Mouse (Mus musculus): ENCODE data around the gene Kdf1. TPM values are rescaled to one million over a fixed set of nuclear protein-coding genes. Genes with fewer than 3 reads are reported as not detected.

Kdf1 gene
- not detected for total RNA-seq (2021)
- long read RNA-seq, experiment 1 = 0 reads
- long read RNA-seq, experiment 2 = 0 reads

DNA sequence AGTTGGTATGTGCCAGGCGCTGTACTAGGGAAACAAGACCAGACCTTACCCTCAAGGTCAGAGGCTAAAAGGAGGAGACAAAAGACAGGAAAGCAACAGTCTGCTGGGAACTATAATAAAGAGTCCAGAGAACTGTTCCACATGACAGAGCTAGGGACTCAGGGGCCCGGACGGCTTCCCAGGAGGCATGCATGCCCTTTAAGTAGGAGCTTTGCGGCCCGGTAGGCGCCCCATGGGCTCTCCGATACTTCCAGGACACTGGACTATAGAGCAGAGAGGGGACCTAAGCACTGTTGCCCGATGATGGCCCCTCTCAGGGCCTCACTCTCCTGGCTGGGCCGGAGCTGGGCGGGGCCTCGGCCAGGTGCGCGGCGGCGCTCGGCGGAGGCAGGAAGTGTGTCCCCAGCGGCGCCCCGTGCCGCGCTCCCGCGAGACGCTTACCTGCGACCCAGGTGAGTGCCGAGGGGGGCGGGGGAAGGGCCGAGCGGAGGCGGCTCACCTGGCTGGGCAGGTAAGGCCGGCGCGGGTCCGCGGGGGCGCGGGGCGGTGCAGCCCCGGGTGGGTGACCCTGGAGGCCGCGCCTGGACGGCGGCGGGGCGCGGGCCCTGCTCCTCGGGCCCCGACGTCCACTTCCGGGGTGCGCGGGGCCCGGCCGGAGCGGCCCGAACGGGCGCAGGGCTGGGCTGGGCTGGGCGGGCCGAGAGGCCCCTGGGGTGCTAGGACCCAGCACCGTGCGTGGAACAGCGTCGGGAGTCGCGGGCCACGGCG lies at the start of gene Kdf1:
TSS of gene Kdf1 (plus strand) at position 363 of the 768 bp plus-strand sequence.
- no peak for DNase-seq

DNA sequence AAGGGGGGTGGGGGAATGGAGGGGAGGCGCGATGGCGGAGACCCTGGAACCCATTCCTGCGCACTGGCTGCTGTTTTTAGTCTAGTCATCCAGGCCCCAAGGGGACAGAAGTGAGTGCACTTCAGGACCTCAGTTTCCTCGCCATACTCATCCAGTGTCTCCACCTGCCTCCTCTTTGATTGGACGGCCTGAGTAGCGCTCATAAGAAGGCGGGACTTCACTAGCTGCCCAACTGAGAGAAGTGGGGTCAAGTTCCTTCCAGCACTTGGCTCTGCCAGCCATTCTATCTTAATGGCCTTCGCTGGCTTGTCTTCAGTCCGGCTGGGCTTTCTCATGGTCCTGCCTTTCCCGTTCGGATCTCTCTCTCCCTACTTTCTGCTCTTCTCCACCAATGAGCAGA lies 49.6 kb upstream of the Kdf1 start:
- DNase-seq = peak in 1 of 2 experiments; percentile 44

DNA sequence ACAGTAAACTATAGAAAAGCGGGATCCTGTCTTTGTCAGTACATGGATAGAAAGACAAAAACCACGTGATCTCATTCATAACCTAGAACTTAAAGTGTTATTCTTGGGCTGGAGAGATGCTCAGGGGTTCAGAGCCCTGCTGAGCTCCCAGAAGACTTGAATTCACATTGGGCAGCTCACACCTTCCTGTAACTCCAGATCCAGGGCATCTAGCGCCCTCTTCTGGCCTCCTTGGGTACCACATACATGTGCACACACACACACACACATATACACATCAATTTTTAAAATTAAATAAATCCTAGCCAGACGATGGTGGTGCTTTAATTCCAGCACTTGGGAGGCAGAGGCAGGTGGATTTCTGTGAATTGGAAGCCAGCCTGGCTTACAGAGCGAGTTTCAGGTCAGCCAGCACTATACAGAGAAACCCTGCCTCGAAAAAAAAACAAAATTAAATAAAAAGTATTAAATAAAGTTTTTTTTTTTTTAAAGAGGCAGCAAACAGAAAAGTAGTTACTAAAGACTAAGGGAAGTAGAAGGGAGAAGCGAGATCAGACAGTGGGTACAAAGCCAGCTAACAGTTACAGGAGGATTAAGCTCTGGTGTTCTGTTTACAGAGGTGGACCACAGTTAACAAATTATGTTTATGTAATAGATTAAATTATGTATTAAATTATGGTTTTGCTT lies 47.5 kb upstream of the Kdf1 start:
- DNase-seq = no peak

DNA sequence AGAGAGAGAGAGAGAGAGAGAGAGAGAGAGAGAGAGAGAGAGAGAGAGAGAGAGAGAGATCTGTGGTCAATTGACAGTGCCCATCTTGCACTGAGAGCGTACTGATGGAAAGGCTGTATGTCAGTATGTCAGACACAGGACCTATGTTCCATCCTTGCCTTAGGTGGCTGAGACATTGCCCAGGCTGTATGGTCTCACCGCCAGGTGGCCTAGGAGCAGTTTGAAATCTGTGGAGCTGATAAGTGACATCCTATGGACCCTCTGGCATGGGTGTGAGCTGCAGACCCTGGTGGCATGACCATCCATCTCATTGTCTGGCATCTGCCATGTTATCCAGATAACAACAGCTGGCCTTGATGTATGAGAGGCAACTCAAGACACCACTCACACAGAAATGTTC lies 44.9 kb upstream of the Kdf1 start:
- no peak for DNase-seq

DNA sequence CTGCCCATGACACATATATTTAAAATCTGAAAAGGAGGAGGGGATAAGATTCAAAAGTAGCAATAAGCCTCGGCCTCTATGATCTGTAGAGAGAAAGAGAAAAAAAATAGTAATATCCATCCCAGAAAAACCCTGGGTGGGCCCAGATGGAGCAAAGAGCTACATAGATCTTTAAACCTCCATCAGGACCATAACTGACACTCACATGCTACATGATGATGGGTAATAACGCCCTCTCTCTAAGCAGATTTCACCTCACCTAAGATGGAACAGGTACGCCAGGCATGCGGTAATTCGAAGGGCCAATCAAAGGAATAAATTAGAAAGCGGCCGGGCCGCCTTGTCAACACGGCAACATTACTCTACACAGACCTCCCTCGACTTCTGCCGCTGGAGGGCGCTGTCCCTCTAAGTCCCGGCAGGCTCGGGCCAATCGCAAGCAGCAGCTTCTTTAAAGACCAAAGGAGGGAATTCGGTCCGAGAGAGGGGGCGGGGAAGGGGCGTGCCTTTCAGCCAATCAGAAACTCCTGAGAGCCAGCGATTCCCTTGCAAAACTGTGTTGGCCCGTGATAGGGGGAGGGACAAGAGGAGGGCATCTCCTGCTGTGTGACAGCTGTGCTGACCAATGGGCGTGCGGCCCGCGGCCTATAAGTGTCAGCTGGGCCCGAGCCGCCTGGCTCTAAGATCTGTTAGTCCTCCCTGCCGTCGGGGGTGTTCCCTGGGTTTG lies 39.1 kb upstream of the Kdf1 start, which contains the start of gene Tent5b:
TSS of gene Tent5b (plus strand) at position 675 of the 727 bp plus-strand sequence.
- peak; percentile 99 for DNase-seq

DNA sequence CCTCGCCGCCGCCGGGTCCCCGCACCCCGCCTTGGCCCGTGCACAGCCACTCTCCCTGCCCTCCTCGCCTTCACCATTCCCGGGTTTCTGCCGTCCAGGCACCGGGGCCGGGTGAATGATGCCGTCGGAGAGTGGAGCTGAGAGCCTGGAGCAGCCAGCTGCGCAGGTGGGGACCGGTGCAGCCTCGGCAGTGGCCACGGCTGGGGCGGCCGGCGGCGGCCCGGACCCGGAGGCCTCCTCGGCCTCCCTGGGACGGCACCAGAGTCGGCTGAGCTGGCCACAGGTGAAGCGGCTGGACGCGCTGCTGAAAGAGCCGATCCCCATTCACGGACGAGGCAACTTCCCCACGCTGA lies 38.6 kb upstream of the Kdf1 start:
- DNase-seq = no peak

DNA sequence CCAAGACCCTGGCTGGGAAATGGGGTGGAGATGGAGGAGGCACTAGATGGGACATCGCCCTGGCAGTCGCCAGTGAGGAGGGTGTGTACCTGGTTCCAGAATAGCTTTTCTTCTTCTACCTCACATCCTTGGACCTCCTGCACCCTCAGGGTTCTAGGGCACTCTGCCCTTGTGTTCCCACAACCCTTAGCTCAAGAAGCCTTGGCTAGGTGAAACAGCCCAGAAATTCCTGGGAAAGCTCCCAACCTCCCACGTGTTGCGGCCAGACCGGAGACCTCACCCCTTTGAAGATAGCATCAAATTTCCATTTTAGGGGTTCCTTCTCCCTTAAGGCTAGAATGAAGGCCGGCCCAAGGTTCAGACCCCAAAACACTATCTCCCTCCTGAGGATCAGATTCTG lies 38.0 kb upstream of the Kdf1 start:
- DNase-seq = no peak

DNA sequence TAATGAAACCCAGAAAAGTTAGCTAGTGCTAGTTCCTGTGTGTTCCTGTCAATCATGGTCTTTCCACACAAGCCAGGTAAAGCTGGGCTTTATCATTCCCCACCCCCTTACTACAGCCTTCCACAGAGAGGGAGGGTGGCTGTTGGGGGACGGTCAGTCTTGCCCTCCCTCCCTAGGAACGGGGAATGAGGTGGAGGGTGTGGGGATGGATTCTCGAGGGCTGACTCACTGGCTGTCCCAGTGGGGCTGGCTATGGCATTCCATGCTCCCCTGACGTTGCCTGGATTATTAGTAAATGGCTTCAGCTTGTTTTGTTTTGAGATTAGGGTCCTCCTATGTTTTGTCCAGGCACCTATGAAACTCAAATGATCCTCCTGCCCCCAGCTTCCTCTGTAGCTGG lies 37.3 kb upstream of the Kdf1 start:
- DNase-seq = peak in 1 of 2 experiments; percentile 39

DNA sequence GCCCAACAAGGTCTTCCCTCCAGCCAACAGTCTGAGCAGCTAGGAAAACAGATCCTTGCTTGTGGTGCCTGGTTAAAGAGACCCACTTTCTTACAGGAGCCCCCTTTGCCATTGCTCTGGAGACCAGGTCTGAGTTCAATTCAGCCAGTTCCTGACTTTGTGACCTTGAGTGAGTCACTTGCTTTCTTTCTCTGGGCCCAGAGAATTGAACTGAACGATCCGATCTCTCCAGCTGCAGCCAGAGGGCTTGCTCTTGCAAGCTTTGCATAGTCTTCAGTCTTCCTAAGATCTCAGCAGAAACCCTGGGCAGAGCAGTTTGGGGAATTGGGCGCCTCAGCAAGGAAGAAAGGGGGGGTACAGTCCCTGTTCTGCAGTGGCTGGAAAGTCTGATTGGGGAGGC lies 36.3 kb upstream of the Kdf1 start:
- DNase-seq = no peak

DNA sequence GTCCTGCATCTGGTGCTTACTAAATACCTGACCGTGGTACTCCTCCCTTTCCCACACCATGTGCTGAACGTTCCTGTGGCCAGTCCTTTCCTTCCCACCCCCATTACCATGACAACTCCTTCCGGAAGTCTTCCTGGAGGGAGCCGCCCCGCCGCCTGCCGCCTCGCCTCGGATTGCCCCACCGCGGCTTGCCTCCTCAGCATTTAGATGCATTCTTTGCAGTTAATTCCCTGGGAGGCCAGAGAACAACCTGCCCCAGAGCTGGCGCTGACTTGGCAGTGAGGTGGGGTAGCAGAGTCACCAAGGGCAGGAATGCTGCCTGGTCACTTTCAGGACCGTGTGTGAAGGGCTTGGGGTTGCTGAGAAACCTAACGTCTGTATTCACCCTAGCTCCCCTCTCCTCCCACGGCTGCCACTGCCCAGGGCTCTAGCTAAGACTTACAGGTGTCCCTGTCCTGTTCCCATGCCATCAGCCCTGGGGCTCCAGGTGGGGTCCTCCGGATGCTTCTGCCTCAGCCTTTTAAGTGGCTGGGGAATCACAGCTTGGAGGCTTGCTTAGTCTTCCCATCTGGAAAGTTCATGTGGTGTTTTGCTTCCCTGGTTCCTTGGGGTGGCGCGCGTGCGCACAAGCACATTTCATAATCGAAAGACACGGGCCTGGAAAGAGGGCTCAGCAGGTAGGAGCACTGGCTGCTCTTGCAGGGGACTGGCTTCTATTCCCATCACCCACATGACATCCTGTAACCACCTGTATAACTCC lies 34.3 kb upstream of the Kdf1 start:
- DNase-seq = peak; percentile 54 to 73

DNA sequence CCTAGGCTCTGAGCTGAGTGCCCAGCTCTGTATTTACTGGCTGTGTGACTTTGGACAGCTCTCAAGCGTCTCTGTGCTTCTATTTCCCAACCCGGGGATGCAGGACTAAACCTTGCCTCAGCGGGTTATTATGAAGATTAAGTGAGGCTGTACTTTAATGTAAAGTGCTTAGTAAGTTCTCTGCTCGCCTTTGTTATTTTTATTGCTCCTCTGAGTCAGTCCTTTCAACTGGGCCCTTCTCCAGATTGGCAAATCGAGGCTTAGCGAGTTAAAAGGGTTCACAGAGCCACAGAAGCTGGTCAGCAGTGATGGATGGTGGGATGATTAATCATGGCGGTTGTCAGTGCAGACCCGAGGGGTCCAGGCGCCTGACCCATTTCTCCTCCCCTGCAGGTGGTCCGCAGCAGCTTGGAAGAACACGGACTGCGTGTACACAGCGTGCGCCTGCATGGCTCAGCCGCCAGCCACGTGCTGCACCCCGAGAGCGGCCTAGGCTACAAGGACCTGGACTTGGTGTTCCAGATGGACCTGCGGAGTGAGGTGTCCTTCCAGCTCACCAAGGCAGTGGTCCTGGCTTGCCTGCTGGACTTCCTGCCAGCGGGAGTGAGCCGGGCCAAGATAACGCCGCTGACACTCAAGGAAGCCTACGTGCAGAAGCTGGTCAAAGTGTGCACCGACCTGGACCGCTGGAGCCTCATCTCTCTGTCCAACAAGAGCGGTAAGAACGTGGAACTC lies 32.9 kb upstream of the Kdf1 start:
- DNase-seq = no peak

DNA sequence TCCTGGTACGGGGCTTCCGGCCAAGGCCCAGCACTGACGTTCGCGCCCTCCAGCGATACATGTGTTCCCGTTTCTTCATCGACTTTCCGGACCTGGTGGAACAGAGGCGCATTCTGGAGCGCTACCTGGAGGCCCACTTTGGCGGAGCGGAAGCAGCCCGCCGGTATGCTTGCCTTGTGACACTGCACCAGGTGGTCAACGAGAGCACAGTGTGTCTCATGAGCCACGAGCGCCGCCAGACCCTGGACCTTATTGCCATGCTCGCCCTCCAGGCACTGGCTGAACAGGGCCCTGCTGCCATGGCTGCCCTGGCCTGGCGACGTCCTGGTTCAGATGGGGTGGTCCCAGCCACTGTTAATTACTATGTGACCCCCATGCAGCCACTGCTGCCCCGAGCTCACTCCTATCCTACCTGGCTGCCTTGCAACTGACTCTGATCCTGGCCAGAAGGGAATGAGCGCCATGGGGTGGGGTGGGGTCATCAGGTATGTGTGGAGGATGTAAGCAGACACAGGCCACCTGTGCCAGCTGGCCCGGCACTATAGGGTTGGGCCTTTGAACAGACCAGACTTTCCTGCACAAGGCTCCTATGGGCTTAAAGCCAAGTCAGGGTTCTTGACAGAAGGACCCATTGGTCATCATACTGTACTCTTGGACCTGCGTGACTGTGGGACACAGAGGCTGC lies 31.9 kb upstream of the Kdf1 start:
- no peak for DNase-seq

DNA sequence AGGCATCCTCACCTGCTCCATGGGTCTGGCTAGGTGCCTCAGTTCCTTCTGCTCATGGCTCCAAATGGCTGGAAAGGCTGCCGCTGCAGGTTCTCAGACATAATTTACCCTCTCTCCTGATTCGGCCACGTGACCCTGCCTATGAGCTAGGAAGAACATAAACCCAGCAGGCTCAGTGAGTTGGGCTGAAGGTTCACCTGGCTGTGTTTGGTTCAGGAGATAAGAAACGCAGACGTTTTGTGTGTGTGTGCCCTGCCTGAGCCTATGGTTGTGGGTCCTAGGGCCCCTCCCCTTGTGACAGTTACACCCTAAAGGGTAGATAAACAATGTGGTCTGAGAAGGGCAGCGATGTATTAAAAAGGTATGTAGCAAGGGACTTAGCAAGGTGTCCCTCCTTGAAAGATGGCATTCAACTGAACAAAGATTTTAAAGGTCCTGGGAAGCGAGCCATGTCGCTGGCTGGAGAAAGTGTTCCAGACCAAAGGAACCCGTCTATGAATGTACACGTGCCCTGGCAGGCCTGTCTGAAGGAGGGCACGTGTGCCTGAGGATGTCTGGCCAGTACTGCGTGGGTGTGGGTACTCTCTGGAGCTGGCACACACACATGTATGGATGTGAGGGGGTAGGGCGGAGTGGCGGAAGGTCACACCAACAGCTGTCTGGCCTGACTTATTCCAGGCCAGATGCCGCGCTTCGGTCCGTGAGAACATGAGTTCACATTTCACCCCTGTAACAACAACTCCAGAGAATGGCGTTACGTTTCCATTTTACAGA lies 30.0 kb upstream of the Kdf1 start:
- no peak for DNase-seq

DNA sequence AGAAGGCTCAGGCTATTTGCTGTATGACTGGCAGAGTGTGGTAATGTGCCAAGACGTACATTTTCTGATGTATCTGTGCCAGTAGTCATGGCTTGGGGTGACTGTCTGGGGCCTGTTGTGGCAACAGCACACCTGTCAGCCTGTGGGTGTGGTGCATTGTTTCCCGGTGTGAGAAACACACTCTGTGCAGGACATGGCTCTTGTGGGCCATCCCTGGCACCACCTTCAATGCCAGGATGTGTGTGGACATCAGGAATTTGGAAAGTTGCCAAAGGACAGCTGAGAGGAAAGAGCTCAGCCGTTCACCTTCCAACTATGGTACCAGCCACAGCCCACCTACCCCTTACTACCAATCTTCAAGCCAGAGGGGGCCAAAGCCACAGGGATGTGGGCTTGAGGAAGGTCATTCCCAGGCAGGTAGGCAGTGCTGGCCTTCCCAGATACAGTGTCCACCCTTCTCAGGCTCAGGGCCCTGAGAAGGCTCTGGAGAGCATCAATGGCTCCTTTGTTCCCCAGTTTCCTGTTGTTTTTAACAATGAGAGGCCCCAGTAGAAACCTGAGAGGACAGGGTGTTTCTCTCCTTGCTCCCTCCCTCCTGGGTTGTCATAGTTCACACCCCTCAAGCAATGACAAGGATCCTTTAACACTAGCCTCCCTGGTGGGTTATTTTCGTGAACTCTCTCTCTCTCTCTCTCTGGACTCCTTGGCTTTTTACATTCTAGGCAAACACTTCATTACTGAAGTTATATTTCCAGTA lies 29.1 kb upstream of the Kdf1 start:
- no peak for DNase-seq

DNA sequence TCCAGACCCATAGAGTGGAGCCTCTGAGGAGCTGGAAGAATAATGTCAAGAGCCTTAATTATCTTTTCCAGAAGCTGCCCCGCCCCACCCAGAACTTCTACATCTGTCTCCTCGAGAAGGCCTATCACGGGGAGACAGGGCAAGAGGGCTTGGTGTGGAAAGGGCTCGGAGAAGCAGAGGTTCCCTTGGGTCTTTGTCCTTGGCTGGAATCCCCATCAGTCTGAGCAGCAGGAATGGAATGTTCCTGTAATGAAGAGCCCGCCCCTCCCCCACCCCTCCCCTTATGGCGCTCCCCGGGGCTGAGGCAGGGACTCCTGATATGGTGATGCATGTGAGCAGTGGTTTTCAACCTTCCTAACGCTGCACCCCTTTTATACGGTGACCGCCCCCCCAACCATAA lies 27.0 kb upstream of the Kdf1 start:
- peak; percentile 80 to 88 for DNase-seq

DNA sequence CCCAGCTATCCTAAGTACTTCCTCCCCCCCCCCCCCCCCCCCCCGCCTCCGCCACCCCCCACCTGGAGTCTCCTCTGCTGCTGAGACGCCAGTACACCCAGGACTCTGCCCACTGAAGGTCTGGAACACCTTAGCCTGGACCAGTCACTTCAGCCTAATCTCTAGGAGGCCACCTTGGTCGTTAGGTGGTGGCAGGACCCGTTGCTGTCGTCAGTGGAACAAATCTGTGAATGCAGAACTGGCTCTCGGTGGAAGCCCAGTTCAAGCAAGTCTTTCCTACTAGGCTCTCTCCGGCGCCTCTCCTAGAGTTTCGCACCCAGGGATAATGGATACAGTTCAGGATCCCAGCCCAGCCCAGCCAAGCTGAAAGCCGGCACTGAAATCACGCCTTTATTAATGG lies 24.9 kb upstream of the Kdf1 start:
- DNase-seq = peak in 1 of 2 experiments; percentile 38

DNA sequence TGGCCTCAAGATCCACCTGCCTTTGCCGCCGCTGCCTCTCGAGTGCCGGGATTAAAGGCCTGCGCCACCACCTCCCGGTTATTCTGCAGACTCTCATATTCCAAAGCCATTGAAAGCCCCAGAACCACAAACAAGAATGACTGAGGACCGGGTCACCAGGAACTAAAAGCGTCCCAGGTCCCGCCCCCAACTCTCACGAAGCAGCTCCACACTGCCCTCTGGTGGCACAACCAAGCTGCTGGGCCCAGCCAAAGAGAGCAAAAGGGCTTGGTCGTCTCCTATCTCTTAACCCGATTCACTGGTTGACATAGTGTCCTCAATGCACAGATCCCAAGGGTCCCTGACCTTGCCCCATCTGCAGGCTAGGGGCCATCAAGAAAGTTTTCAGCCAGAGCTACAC lies 24.3 kb upstream of the Kdf1 start:
- DNase-seq = peak; percentile 92 to 98

DNA sequence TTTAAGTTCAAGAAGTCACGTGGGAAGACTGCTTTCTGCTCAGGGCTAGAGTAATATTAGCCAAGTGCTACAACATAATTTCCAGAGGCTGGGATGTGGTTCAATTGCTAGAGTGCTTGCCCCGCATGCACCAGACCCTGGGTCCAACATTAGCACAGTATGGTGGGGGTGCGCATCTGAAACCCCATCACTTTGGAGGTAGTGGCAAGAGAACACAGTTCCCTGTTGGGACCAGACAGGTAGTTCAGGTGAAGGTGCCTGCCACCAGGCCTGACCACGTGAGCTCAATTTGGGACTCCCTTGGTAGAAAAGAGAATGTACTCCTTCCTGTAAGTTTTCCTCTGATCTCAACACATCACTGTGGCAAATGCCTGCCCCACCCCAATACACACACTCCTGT lies 23.9 kb upstream of the Kdf1 start:
- no peak for DNase-seq

DNA sequence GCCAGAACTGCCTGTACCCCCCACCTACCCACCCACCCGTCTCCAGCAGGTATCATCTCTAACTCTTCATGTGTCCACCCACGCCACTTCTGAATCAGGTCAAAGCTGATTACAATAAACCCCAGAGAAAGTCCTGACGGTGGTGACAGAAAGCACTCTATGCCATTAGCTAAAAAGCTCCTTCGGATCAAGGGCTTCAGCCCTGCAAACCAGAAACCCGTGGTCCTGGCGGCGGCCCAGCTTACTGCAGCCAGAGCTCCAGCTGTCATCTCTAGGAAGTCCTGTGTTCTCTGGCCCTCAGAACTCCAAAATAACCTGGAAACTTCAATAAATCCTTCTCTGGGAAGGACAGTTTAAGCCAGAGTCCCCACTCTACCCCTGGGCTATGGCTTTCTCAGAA lies 23.1 kb upstream of the Kdf1 start:
- peak; percentile 48 to 61 for DNase-seq
